Mouse (Mus musculus) WW6 (cell line): Measurements from ENCODE around the gene Per1.
A peak's percentile ranks its signal among the peaks of the same experiment; 100 is the strongest.

Experiments
- DNase-seq: peaks from one replicate; pipeline ENCODE4 v3.0.0-alpha.2; 2013; ENCODE audit warnings: low read depth, low spot score

Gene Per1

GRCm38 (mm10) chr11:69064259-69065133 lies 30.5 kb upstream of the Per1 start:
- no peak for DNase-seq

- DNase-seq = no peak
Measured at GRCm38 (mm10) chr11:69065394-69065925, 29.6 kb upstream of the Per1 start.

GRCm38 (mm10) chr11:69066163-69066861 lies 28.7 kb upstream of the Per1 start:
- DNase-seq = no peak

- DNase-seq = peak; percentile 73
Measured at GRCm38 (mm10) chr11:69066956-69067355, 28.1 kb upstream of the Per1 start.

- no peak for DNase-seq
Measured at GRCm38 (mm10) chr11:69067601-69068000, 27.4 kb upstream of the Per1 start.

- DNase-seq = no peak
Measured at GRCm38 (mm10) chr11:69070093-69070492, 24.9 kb upstream of the Per1 start.

GRCm38 (mm10) chr11:69070590-69071222 lies 24.3 kb upstream of the Per1 start, which contains the start of gene Tmem107:
Gene Tmem107 (plus strand): TSS chr11:69070806.
- peak; percentile 92 for DNase-seq

GRCm38 (mm10) chr11:69071262-69071661 lies 23.8 kb upstream of the Per1 start:
- no peak for DNase-seq

- DNase-seq = no peak
Measured at GRCm38 (mm10) chr11:69072234-69072633, 22.8 kb upstream of the Per1 start.

- no peak for DNase-seq
Measured at GRCm38 (mm10) chr11:69072666-69073064, 22.4 kb upstream of the Per1 start.

- DNase-seq = peak; percentile 85
Measured at GRCm38 (mm10) chr11:69073065-69073888, 21.7 kb upstream of the Per1 start.

- DNase-seq = no peak
Measured at GRCm38 (mm10) chr11:69073951-69074775, 20.9 kb upstream of the Per1 start.

- no peak for DNase-seq
Measured at GRCm38 (mm10) chr11:69074776-69075069, 20.3 kb upstream of the Per1 start.

- DNase-seq = no peak
Measured at GRCm38 (mm10) chr11:69075764-69076479, 19.1 kb upstream of the Per1 start.

- no peak for DNase-seq
Measured at GRCm38 (mm10) chr11:69076572-69076971, 18.4 kb upstream of the Per1 start.

- no peak for DNase-seq
Measured at GRCm38 (mm10) chr11:69077316-69077715, 17.7 kb upstream of the Per1 start.

GRCm38 (mm10) chr11:69078041-69078440 lies 17.0 kb upstream of the Per1 start:
- DNase-seq = no peak

GRCm38 (mm10) chr11:69078805-69079438 lies 16.1 kb upstream of the Per1 start:
- no peak for DNase-seq

- no peak for DNase-seq
Measured at GRCm38 (mm10) chr11:69080102-69080854, 14.7 kb upstream of the Per1 start.
